Mouse (Mus musculus) midbrain, embryonic 13.5 days (tissue): ENCODE measurements at regions not wholly inside any gene's neighbourhood (a gene's known extent, or its start where the extent isn't known, plus 50 kb on each side); places are given as distances from the start of the nearest gene placed in this dataset.

Source experiments
- ATAC-seq: fragments of 200-750 bp; cut with Nextera tagmentation; 2 replicates; pipeline ENCODE4 v1.8.0; 2017; ENCODE audit warnings: mild to moderate bottlenecking, moderate TSS enrichment, moderate library complexity
- H3K27ac ChIP-seq: fragments of 300-500 bp; sonication (generic); 2 replicates; pipeline ENCODE4 v1.5.1; 2015; ENCODE audit warnings: inconsistent platforms, mild to moderate bottlenecking, moderate library complexity
- H3K27me3 ChIP-seq: fragments of 300-500 bp; sonication (generic); 2 replicates; pipeline ENCODE4 v1.6.1; 2015; ENCODE audit warnings: mild to moderate bottlenecking, inconsistent platforms
- H3K36me3 ChIP-seq: fragments of 300-500 bp; sonication (generic); 2 replicates; pipeline ENCODE4 v1.6.1; 2015; ENCODE audit warnings: mild to moderate bottlenecking, inconsistent platforms
- H3K4me1 ChIP-seq: fragments of 300-500 bp; sonication (generic); replicated peaks from 2 replicates; pipeline ENCODE4 v1.6.1; 2015; ENCODE audit warnings: inconsistent platforms
- H3K4me2 ChIP-seq: fragments of 300-500 bp; sonication (generic); replicated peaks from 2 replicates; pipeline ENCODE4 v1.6.1; 2015; ENCODE audit warnings: moderate library complexity, mild to moderate bottlenecking, inconsistent platforms
- H3K4me3 ChIP-seq: fragments of 300-500 bp; sonication (generic); replicated peaks from 2 replicates; pipeline ENCODE4 v1.5.1; 2015; ENCODE audit warnings: mild to moderate bottlenecking, inconsistent platforms
- H3K9ac ChIP-seq: fragments of 300-500 bp; sonication (generic); replicated peaks from 2 replicates; pipeline ENCODE4 v1.6.1; 2015; ENCODE audit warnings: mild to moderate bottlenecking, inconsistent platforms
- H3K9me3 ChIP-seq: fragments of 300-500 bp; sonication (generic); 2 replicates; pipeline ENCODE4 v1.6.1; 2016; ENCODE audit warnings: mild to moderate bottlenecking, inconsistent platforms
- WGBS: fragments of 180-500 bp; shearing (Covaris S2); methylation state at CpG from one replicate; pipeline ENCODE4 v1.1.7; 2015; 5-methylcytosine and 5-hydroxymethylcytosine counted together

- no peaks in the 10 kb centered on the region for H3K9me3 ChIP-seq
- H3K4me2 ChIP-seq: no peak overlapping the region
- H3K27me3 ChIP-seq: no peaks in the 10 kb centered on the region
- no peak overlapping the region for H3K9ac ChIP-seq
- H3K36me3 ChIP-seq: no peaks in the 10 kb centered on the region
- H3K4me3 ChIP-seq: no peak overlapping the region
- WGBS: 58% methylated on average over 2 of the region's 2 CpGs
- no peaks in the 10 kb centered on the region for H3K4me1 ChIP-seq
- no peak overlapping the region for H3K27ac ChIP-seq
- no peak for ATAC-seq
Observed at GRCm38 (mm10) chr11:64217181-64217580, 137.9 kb upstream of the Cox10 start.

- ATAC-seq: no peak
- H3K4me3 ChIP-seq: no peak overlapping the region
- H3K9me3 ChIP-seq: no peaks in the 10 kb centered on the region
- 0 out of 2 replicates have a peak, but pooled peaks cover 2% of the 10 kb centered on the region for H3K27me3 ChIP-seq
- no peak overlapping the region for H3K9ac ChIP-seq
- H3K27ac ChIP-seq: no peak overlapping the region
- H3K4me1 ChIP-seq: 0 out of 2 replicates have a peak, but pooled peaks cover 5% of the 10 kb centered on the region
- H3K4me2 ChIP-seq: no peak overlapping the region
- H3K36me3 ChIP-seq: no peaks in the 10 kb centered on the region
- WGBS: 62% methylated on average over 3 of the region's 3 CpGs
Observed at GRCm38 (mm10) chr11:64210916-64211315, 131.6 kb upstream of the Cox10 start.

- 0 out of 2 replicates have a peak, but pooled peaks cover 2% of the 10 kb centered on the region for H3K27me3 ChIP-seq
- WGBS: 42% methylated on average over 2 of the region's 2 CpGs
- no peaks in the 10 kb centered on the region for H3K9me3 ChIP-seq
- no peak overlapping the region for H3K27ac ChIP-seq
- no peak overlapping the region for H3K4me3 ChIP-seq
- H3K4me1 ChIP-seq: 0 out of 2 replicates have a peak, but pooled peaks cover 5% of the 10 kb centered on the region
- H3K9ac ChIP-seq: no peak overlapping the region
- no peak overlapping the region for H3K4me2 ChIP-seq
- no peaks in the 10 kb centered on the region for H3K36me3 ChIP-seq
- no peak for ATAC-seq
Observed at GRCm38 (mm10) chr11:64208306-64208705, 129.0 kb upstream of the Cox10 start.

GRCm38 (mm10) chr11:64207358-64207864, 128.1 kb upstream of the Cox10 start:
- Histone ChIP-seq H3K4me2 (no peak overlapping the region), H3K36me3 (no peaks in the 10 kb centered on the region), H3K4me3 (no peak overlapping the region), H3K9ac (no peak overlapping the region), H3K27me3 (0 out of 2 replicates have a peak, but pooled peaks cover 2% of the 10 kb centered on the region), H3K27ac (no peak overlapping the region), H3K4me1 (0 out of 2 replicates have a peak, but pooled peaks cover 5% of the 10 kb centered on the region), H3K9me3 (no peaks in the 10 kb centered on the region)
- 58% methylated on average over 4 of the region's 4 CpGs for WGBS
- peak; percentile 43; the same call in 1 of the 2 replicates for ATAC-seq

GRCm38 (mm10) chr11:64206155-64206554, 126.9 kb upstream of the Cox10 start:
- WGBS: 79% methylated on average over 2 of the region's 2 CpGs
- H3K4me1 ChIP-seq: 0 out of 2 replicates have a peak, but pooled peaks cover 5% of the 10 kb centered on the region
- no peak overlapping the region for H3K4me2 ChIP-seq
- H3K9me3 ChIP-seq: no peaks in the 10 kb centered on the region
- 0 out of 2 replicates have a peak, but pooled peaks cover 2% of the 10 kb centered on the region for H3K27me3 ChIP-seq
- H3K9ac ChIP-seq: no peak overlapping the region
- no peaks in the 10 kb centered on the region for H3K36me3 ChIP-seq
- no peak overlapping the region for H3K4me3 ChIP-seq
- no peak for ATAC-seq
- H3K27ac ChIP-seq: no peak overlapping the region

- no peaks in the 10 kb centered on the region for H3K36me3 ChIP-seq
Observed at GRCm38 (mm10) chr11:64205069-64205468, 125.8 kb upstream of the Cox10 start.

GRCm38 (mm10) chr11:64204305-64204704, 125.0 kb upstream of the Cox10 start:
- Histone ChIP-seq H3K36me3 (no peaks in the 10 kb centered on the region), H3K4me3 (no peak overlapping the region), H3K9ac (no peak overlapping the region), H3K4me2 (no peak overlapping the region), H3K9me3 (no peaks in the 10 kb centered on the region), H3K27ac (no peak overlapping the region), H3K4me1 (0 out of 2 replicates have a peak, but pooled peaks cover 5% of the 10 kb centered on the region), H3K27me3 (0 out of 2 replicates have a peak, but pooled peaks cover 2% of the 10 kb centered on the region)
- no peak for ATAC-seq
- 81% methylated on average over 7 of the region's 7 CpGs for WGBS

More at GRCm38 (mm10) chr11:64205069-64205468, 125.8 kb upstream of the Cox10 start:
- no peak for ATAC-seq
- no peaks in the 10 kb centered on the region for H3K9me3 ChIP-seq
- H3K4me2 ChIP-seq: no peak overlapping the region
- 84% methylated on average over 4 of the region's 4 CpGs for WGBS
- H3K4me1 ChIP-seq: 0 out of 2 replicates have a peak, but pooled peaks cover 5% of the 10 kb centered on the region
- 0 out of 2 replicates have a peak, but pooled peaks cover 2% of the 10 kb centered on the region for H3K27me3 ChIP-seq
- no peak overlapping the region for H3K9ac ChIP-seq
- no peak overlapping the region for H3K27ac ChIP-seq
- H3K4me3 ChIP-seq: no peak overlapping the region

- WGBS: 92% methylated on average over 6 of the region's 6 CpGs
- Histone ChIP-seq H3K4me2 (no peak overlapping the region), H3K36me3 (no peaks in the 10 kb centered on the region), H3K9me3 (no peaks in the 10 kb centered on the region), H3K4me1 (no peaks in the 10 kb centered on the region), H3K27ac (no peak overlapping the region), H3K9ac (no peak overlapping the region), H3K4me3 (no peak overlapping the region), H3K27me3 (no peaks in the 10 kb centered on the region)
- ATAC-seq: no peak
Observed at GRCm38 (mm10) chr11:64200874-64201273, 121.6 kb upstream of the Cox10 start.

- 92% methylated on average over 3 of the region's 3 CpGs for WGBS
- no peak overlapping the region for H3K9ac ChIP-seq
- H3K4me1 ChIP-seq: peaks cover 17% of the 10 kb centered on the region
- no peaks in the 10 kb centered on the region for H3K9me3 ChIP-seq
- H3K36me3 ChIP-seq: no peaks in the 10 kb centered on the region
- no peak for ATAC-seq
- no peak overlapping the region for H3K4me2 ChIP-seq
- no peak overlapping the region for H3K4me3 ChIP-seq
- no peak overlapping the region for H3K27ac ChIP-seq
- no peaks in the 10 kb centered on the region; the same call in 1 of the 2 replicates for H3K27me3 ChIP-seq
Observed at GRCm38 (mm10) chr11:64195272-64195671, 116.0 kb upstream of the Cox10 start.

GRCm38 (mm10) chr11:64188701-64189100, 109.4 kb upstream of the Cox10 start:
- no peaks in the 10 kb centered on the region for H3K36me3 ChIP-seq
- H3K27me3 ChIP-seq: no peaks in the 10 kb centered on the region; the same call in 1 of the 2 replicates
- H3K27ac ChIP-seq: no peak overlapping the region
- WGBS: 82% methylated on average over 2 of the region's 2 CpGs
- no peaks in the 10 kb centered on the region for H3K9me3 ChIP-seq
- H3K9ac ChIP-seq: no peak overlapping the region
- H3K4me1 ChIP-seq: peaks cover 17% of the 10 kb centered on the region
- no peak overlapping the region for H3K4me2 ChIP-seq
- no peak overlapping the region for H3K4me3 ChIP-seq
- no peak for ATAC-seq

- Histone ChIP-seq H3K4me1 (peaks cover 17% of the 10 kb centered on the region), H3K4me3 (no peak overlapping the region), H3K4me2 (no peak overlapping the region), H3K27ac (no peak overlapping the region), H3K9ac (no peak overlapping the region), H3K9me3 (no peaks in the 10 kb centered on the region), H3K36me3 (no peaks in the 10 kb centered on the region), H3K27me3 (no peaks in the 10 kb centered on the region; the same call in 1 of the 2 replicates)
- 84% methylated on average over 9 of the region's 9 CpGs for WGBS
- ATAC-seq: no peak
Observed at GRCm38 (mm10) chr11:64187488-64188444, 108.5 kb upstream of the Cox10 start.

- Histone ChIP-seq H3K4me2 (no peak overlapping the region), H3K9me3 (no peaks in the 10 kb centered on the region), H3K4me3 (no peak overlapping the region), H3K36me3 (no peaks in the 10 kb centered on the region), H3K27ac (no peak overlapping the region), H3K4me1 (peaks cover 15% of the 10 kb centered on the region), H3K27me3 (no peaks in the 10 kb centered on the region), H3K9ac (no peak overlapping the region)
- 75% methylated on average over 3 of the region's 3 CpGs for WGBS
- no peak for ATAC-seq
Observed at GRCm38 (mm10) chr11:64187007-64187406, 107.7 kb upstream of the Cox10 start.
